23 mouse cellular contexts compared by ENCODE assay signal in the genomic region with DNA sequence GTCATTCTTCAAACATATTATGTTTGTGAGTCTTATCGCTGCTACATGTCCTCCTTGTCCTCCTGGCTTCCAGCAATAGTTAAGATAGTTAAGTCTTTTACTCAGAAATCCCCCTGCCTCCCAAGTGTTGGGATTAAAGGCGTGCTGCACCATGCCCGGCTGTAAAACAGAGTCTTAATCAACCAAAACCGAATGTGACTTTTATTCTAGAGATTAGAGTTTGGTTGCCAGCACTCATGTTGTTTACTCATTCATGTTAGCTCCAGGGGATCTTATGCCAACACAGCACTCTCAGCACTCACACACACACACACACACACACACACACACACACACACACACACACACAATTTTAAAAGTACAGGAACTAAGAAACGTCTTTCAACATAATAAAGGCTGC. TPM values are rescaled to one million over a fixed set of nuclear protein-coding genes. Genes with fewer than 3 reads are reported as not detected.
DNase-seq lines count a peak whose midpoint lies in the region; ATAC-seq and TF ChIP-seq lines count a peak whose summit lies in the region.
"Had no signal": no experiment of that assay in that cellular context is flagged by ENCODE, and none has a peak within 500 bp of the region (broad histone marks: within the 10 kb centered on the region; RNA-seq: fewer than 3 reads in every experiment).

No protein-coding gene starts in this region.

- 57% methylated on average over 5 of the region's 5 CpGs for WGBS in hindbrain, embryonic 14.5 days
- WGBS in hindbrain, postnatal 0 days = 36% methylated on average over 5 of the region's 5 CpGs
- WGBS in neural tube, embryonic 13.5 days = 60% methylated on average over 5 of the region's 5 CpGs
- WGBS in neural tube, embryonic 15.5 days = 57% methylated on average over 5 of the region's 5 CpGs

- TF ChIP-seq CTCF in hindbrain, postnatal 0 days (IDR thresholded peaks at IDR 0.05; ENCODE audit: low read depth) = no peak
- TF ChIP-seq CTCF in bone marrow macrophage, adult 2 months (IDR thresholded peaks at IDR 0.05; ENCODE audit: low read depth, low read length) = no peak

- no peaks in the 10 kb centered on the region for H3K4me1 ChIP-seq in hindbrain, embryonic 14.5 days (replicated peaks; ENCODE audit: control insufficient read depth, insufficient read depth, low read length)
- no peaks in the 10 kb centered on the region for H3K4me1 ChIP-seq in hindbrain, postnatal 0 days (ENCODE audit: insufficient read depth, low read length)
- H3K4me1 ChIP-seq in neural tube, embryonic 13.5 days (replicated peaks) = peaks cover 3% of the 10 kb centered on the region; the same call in 1 of the 2 replicates
- H3K4me1 ChIP-seq in neural tube, embryonic 15.5 days = peaks cover 10% of the 10 kb centered on the region
- peaks cover 9% of the 10 kb centered on the region for H3K4me1 ChIP-seq in bone marrow macrophage, adult 2 months (ENCODE audit: control insufficient read depth, insufficient read depth, low read length)
- H3K4me1 ChIP-seq: intestine, embryonic 15.5 days had no signal

- H3K9ac ChIP-seq in hindbrain, embryonic 14.5 days = no peak overlapping the region
- no peak overlapping the region for H3K9ac ChIP-seq in hindbrain, postnatal 0 days (replicated peaks; ENCODE audit: low read length)
- no peak overlapping the region for H3K9ac ChIP-seq in neural tube, embryonic 13.5 days
- no peak overlapping the region for H3K9ac ChIP-seq in neural tube, embryonic 15.5 days (replicated peaks)
- H3K9ac ChIP-seq: embryonic facial prominence, embryonic 15.5 days; forebrain, embryonic 12.5 days; intestine, embryonic 15.5 days; lung, embryonic 15.5 days; midbrain, embryonic 12.5 days had no signal

- H3K27me3 ChIP-seq in hindbrain, embryonic 14.5 days (ENCODE audit: control insufficient read depth, insufficient read depth, low read length) = no peaks in the 10 kb centered on the region
- no peaks in the 10 kb centered on the region for H3K27me3 ChIP-seq in hindbrain, postnatal 0 days (ENCODE audit: insufficient read depth, low read length)
- no peaks in the 10 kb centered on the region for H3K27me3 ChIP-seq in neural tube, embryonic 13.5 days
- no peaks in the 10 kb centered on the region for H3K27me3 ChIP-seq in neural tube, embryonic 15.5 days (replicated peaks)
- H3K27me3 ChIP-seq: embryonic facial prominence, embryonic 15.5 days; forebrain, embryonic 12.5 days; intestine, embryonic 15.5 days; lung, embryonic 15.5 days; midbrain, embryonic 12.5 days had no signal

- DNase-seq in hindbrain, embryonic 14.5 days (ENCODE audit: low spot score) = no peak
- no peak for DNase-seq in hindbrain, postnatal 0 days (ENCODE audit: low spot score)
- no peak for DNase-seq in spleen, postnatal 10 days (ENCODE audit: low spot score in 2 of 2)
- no peak for DNase-seq in layer of hippocampus, adult 18-20 months (ENCODE audit: low spot score in 2 of 2)
- DNase-seq: adrenal gland, postnatal 36 days; cerebellum, adult 8-10 months; left cerebral cortex, postnatal 4 days; right cerebral cortex, adult 18-20 months had no signal

- peak overlapping the region; percentile 16; the same call in 1 of the 2 replicates for H3K27ac ChIP-seq in hindbrain, embryonic 14.5 days
- H3K27ac ChIP-seq in hindbrain, postnatal 0 days = no peak overlapping the region
- H3K27ac ChIP-seq in neural tube, embryonic 13.5 days (replicated peaks) = 0 out of 2 replicates have a peak overlapping the region, but pooled peaks have one; percentile 23
- H3K27ac ChIP-seq in neural tube, embryonic 15.5 days (replicated peaks) = no peak overlapping the region
- H3K27ac ChIP-seq in bone marrow macrophage, adult 2 months (ENCODE audit: insufficient read depth, low read depth, low read length) = 0 out of 2 replicates have a peak overlapping the region, but pooled peaks have one; percentile 42
- H3K27ac ChIP-seq: hindbrain, embryonic 10.5 days had no signal

- TF ChIP-seq POLR2A in bone marrow macrophage, adult 2 months (IDR thresholded peaks at IDR 0.05; ENCODE audit: borderline replicate concordance, low read depth, low read length) = no peak

- no peak overlapping the region for H3K4me2 ChIP-seq in hindbrain, embryonic 14.5 days (replicated peaks)
- H3K4me2 ChIP-seq in hindbrain, postnatal 0 days (ENCODE audit: low read depth, low read length) = no peak overlapping the region
- no peak overlapping the region for H3K4me2 ChIP-seq in neural tube, embryonic 13.5 days
- H3K4me2 ChIP-seq in neural tube, embryonic 15.5 days = no peak overlapping the region
- H3K4me2 ChIP-seq: embryonic facial prominence, embryonic 15.5 days; forebrain, embryonic 12.5 days; intestine, embryonic 15.5 days; midbrain, embryonic 12.5 days had no signal

- ATAC-seq in hindbrain, embryonic 14.5 days (ENCODE audit: low FRiP score) = no peak
- ATAC-seq in hindbrain, postnatal 0 days = no peak
- ATAC-seq in neural tube, embryonic 13.5 days (ENCODE audit: low read depth) = no peak
- ATAC-seq in neural tube, embryonic 15.5 days (ENCODE audit: low FRiP score) = no peak
- ATAC-seq: activated CD4-positive, CD25-positive, alpha-beta regulatory T cell, adult 4 months; intestine, embryonic 15.5 days had no signal

- no peak overlapping the region for H3K4me3 ChIP-seq in hindbrain, embryonic 14.5 days (replicated peaks; ENCODE audit: low read length)
- no peak overlapping the region for H3K4me3 ChIP-seq in hindbrain, postnatal 0 days (ENCODE audit: low read length)
- no peak overlapping the region for H3K4me3 ChIP-seq in neural tube, embryonic 13.5 days
- no peak overlapping the region for H3K4me3 ChIP-seq in neural tube, embryonic 15.5 days (replicated peaks)
- H3K4me3 ChIP-seq in bone marrow macrophage, adult 2 months (ENCODE audit: insufficient read depth, low read length) = no peak overlapping the region
- H3K4me3 ChIP-seq: embryonic facial prominence, embryonic 15.5 days; forebrain, embryonic 12.5 days; hindbrain, embryonic 10.5 days; intestine, embryonic 15.5 days; lung, embryonic 15.5 days; midbrain, embryonic 12.5 days had no signal

- no peaks in the 10 kb centered on the region for H3K36me3 ChIP-seq in hindbrain, embryonic 14.5 days (replicated peaks; ENCODE audit: control insufficient read depth, insufficient read depth)
- H3K36me3 ChIP-seq in hindbrain, postnatal 0 days (ENCODE audit: insufficient read depth, low read length) = no peaks in the 10 kb centered on the region
- H3K36me3 ChIP-seq in neural tube, embryonic 13.5 days = no peaks in the 10 kb centered on the region
- no peaks in the 10 kb centered on the region for H3K36me3 ChIP-seq in neural tube, embryonic 15.5 days
- H3K36me3 ChIP-seq: embryonic facial prominence, embryonic 15.5 days; forebrain, embryonic 12.5 days; hindbrain, embryonic 10.5 days; intestine, embryonic 15.5 days; lung, embryonic 15.5 days; midbrain, embryonic 12.5 days had no signal

- no peaks in the 10 kb centered on the region for H3K9me3 ChIP-seq in hindbrain, embryonic 14.5 days (ENCODE audit: control insufficient read depth, low read length)
- no peaks in the 10 kb centered on the region for H3K9me3 ChIP-seq in hindbrain, postnatal 0 days (ENCODE audit: low read length)
- H3K9me3 ChIP-seq in neural tube, embryonic 13.5 days = no peaks in the 10 kb centered on the region
- H3K9me3 ChIP-seq in neural tube, embryonic 15.5 days (replicated peaks) = no peaks in the 10 kb centered on the region
- H3K9me3 ChIP-seq: embryonic facial prominence, embryonic 15.5 days; forebrain, embryonic 12.5 days; hindbrain, embryonic 10.5 days; intestine, embryonic 15.5 days; lung, embryonic 15.5 days; midbrain, embryonic 12.5 days had no signal

RNA-seq across cellular contexts. Expression of a gene that starts 15.9 kb away (rescaled TPM):
- 13.7 and 16.6 TPM in 2 replicates for polyA plus RNA-seq in hindbrain, embryonic 14.5 days (2014; fragmentation: Nextera tagmentation; extraction: Ambion mirVana)
- 12.4 and 15.2 TPM in 2 replicates for total RNA-seq in hindbrain, postnatal 0 days (2014; rRNA removed)
- 13.8 and 15.9 TPM in 2 replicates for polyA plus RNA-seq in hindbrain, postnatal 0 days (2015; fragmentation: Nextera tagmentation; extraction: Ambion mirVana)
- 16.0 and 16.4 TPM in 2 replicates for polyA plus RNA-seq in neural tube, embryonic 13.5 days (2015; fragmentation: Nextera tagmentation; extraction: Ambion mirVana)
- 14.1 and 19.8 TPM in 2 replicates for polyA plus RNA-seq in neural tube, embryonic 15.5 days (2015; fragmentation: Nextera tagmentation; extraction: Ambion mirVana)
- polyA plus RNA-seq in bone marrow macrophage, adult 2 months (2012; ENCODE audit: insufficient read depth, insufficient read length, missing spikeins) = 21.2 and 22.1 TPM in 2 replicates
- total RNA-seq in layer of hippocampus, adult 18-20 months (2021) = 10 to 100 TPM; 12.0 to 15.0 TPM

RNA-seq across cellular contexts. Expression of a gene that starts 22.4 kb away (rescaled TPM):
- polyA plus RNA-seq in hindbrain, embryonic 14.5 days (2014; fragmentation: Nextera tagmentation; extraction: Ambion mirVana) = 5.6 and 5.9 TPM in 2 replicates
- total RNA-seq in hindbrain, postnatal 0 days (2014; rRNA removed) = 5.7 and 6.5 TPM in 2 replicates
- polyA plus RNA-seq in hindbrain, postnatal 0 days (2015; fragmentation: Nextera tagmentation; extraction: Ambion mirVana) = 6.2 TPM in 2 replicates
- polyA plus RNA-seq in neural tube, embryonic 13.5 days (2015; fragmentation: Nextera tagmentation; extraction: Ambion mirVana) = 18.1 and 19.8 TPM in 2 replicates
- polyA plus RNA-seq in neural tube, embryonic 15.5 days (2015; fragmentation: Nextera tagmentation; extraction: Ambion mirVana) = 8.1 and 9.1 TPM in 2 replicates
- polyA plus RNA-seq in bone marrow macrophage, adult 2 months (2012; ENCODE audit: insufficient read depth, insufficient read length, missing spikeins) = 0.80 and 1.9 TPM in 2 replicates
- total RNA-seq in layer of hippocampus, adult 18-20 months (2021) = 10 to 100 TPM; 16.8 to 32.1 TPM

RNA-seq across cellular contexts. Expression of a gene that starts 43.9 kb away (rescaled TPM):
- polyA plus RNA-seq in hindbrain, embryonic 14.5 days (2014; fragmentation: Nextera tagmentation; extraction: Ambion mirVana) = not detected in 2 replicates
- total RNA-seq in hindbrain, postnatal 0 days (2014; rRNA removed) = not detected in 2 replicates
- polyA plus RNA-seq in hindbrain, postnatal 0 days (2015; fragmentation: Nextera tagmentation; extraction: Ambion mirVana) = not detected in 2 replicates
- polyA plus RNA-seq in neural tube, embryonic 13.5 days (2015; fragmentation: Nextera tagmentation; extraction: Ambion mirVana) = not detected in 2 replicates
- not detected in 2 replicates for polyA plus RNA-seq in neural tube, embryonic 15.5 days (2015; fragmentation: Nextera tagmentation; extraction: Ambion mirVana)
- not detected in 2 replicates for polyA plus RNA-seq in bone marrow macrophage, adult 2 months (2012; ENCODE audit: insufficient read depth, insufficient read length, missing spikeins)
- total RNA-seq in layer of hippocampus, adult 18-20 months (2021) = not detected
- total RNA-seq: adrenal gland, postnatal 36 days; granulocyte monocyte progenitor cell, adult 5-6 weeks; left cerebral cortex, adult 18-20 months; left cerebral cortex, postnatal 4 days had no signal
- polyA plus RNA-seq: activated CD4-positive, CD25-positive, alpha-beta regulatory T cell, adult 4 months; embryonic facial prominence, embryonic 15.5 days; forebrain, embryonic 12.5 days; heart, embryonic 14.5 days; hindbrain, embryonic 10.5 days; intestine, embryonic 15.5 days; kidney, embryonic 16.5 days; lung, embryonic 15.5 days; midbrain, embryonic 12.5 days; stomach, embryonic 16.5 days had no signal

Comparison
In these comparisons a context has a peak if more than half of its experiments do, and no peak if none do; other contexts are left out.
1. H3K27ac ChIP-seq: peak in hindbrain, embryonic 14.5 days (single experiment), neural tube, embryonic 13.5 days (single experiment) and bone marrow macrophage, adult 2 months (single experiment); none in hindbrain, postnatal 0 days (single experiment) and neural tube, embryonic 15.5 days (single experiment).